Mouse (Mus musculus): ENCODE measurements at regions not wholly inside any gene's neighbourhood (a gene's known extent, or its start where the extent isn't known, plus 50 kb on each side); places are given as distances from the start of the nearest gene placed in this dataset.

DNA sequence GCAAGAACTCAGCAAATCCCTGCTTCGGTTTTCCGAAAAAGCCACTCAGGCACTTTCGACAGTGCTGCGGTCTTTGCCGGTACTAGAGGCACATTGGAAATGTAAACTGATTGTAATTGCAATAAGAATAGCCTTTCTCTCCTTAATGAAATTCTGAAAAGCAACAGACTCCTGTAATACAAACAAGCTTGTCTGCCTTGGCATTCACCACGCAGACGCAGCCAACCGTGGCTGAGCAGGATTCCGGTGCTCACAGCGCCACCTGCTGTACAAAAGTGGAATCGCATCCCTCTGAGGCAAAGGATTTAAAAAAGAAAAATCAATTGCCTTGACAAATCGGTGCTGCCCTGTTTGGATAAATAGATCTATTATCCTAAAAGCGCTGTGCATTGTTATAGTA lies 2395.2 kb upstream of the 5930422O12Rik start:
- TF ChIP-seq CTCF (IDR thresholded peaks at IDR 0.05; ENCODE audit: low read depth, low read length): peak; percentile 98
- TF ChIP-seq POLR2A (IDR thresholded peaks at IDR 0.05; ENCODE audit: extremely low read depth, insufficient read depth, low read length): no peak
